Mouse (Mus musculus) gastrocnemius, adult 2 months (tissue): ENCODE measurements around the gene Smc2. TPM values are rescaled to one million over a fixed set of nuclear protein-coding genes. Genes with fewer than 3 reads are reported as not detected.
"Not testable (repeated sequence)": the region's sequence is repeated elsewhere in the genome, so short reads cannot be mapped to it uniquely, and the experiment has no call there.

Experiments
- DNase-seq: peaks from one replicate; pipeline ENCODE4 v3.0.0; 2022
- H3K27ac ChIP-seq: fragments of 200-600 bp; 2 replicates; pipeline ENCODE4 v1.8.1; 2022; ENCODE audit warnings: mild to moderate bottlenecking
- H3K4me3 ChIP-seq: fragments of 200-600 bp; 2 replicates; pipeline ENCODE4 v1.8.1; 2022; ENCODE audit warnings: mild to moderate bottlenecking, moderate library complexity
- CTCF ChIP-seq: fragments of 200-600 bp; IDR thresholded peaks from 2 replicates; pipeline ENCODE4 v1.8.1; 2022; ENCODE audit warnings: antibody characterized with exemption, mild to moderate bottlenecking, moderate library complexity
- intact Hi-C: fragments of 180-260 bp; cut with DNase I; formaldehyde crosslinking; loops from one replicate; pipeline ENCODE4 v1.15.1; 2025
- long read RNA-seq, 2 experiments: library from polyadenylated mRNA; stranded (forward); transcript quantifications; one replicate each; pipeline ENCODE4 v2.0.0; 2021
- total RNA-seq, 2 experiments: library from RNA; stranded (reverse); gene quantifications; 2 replicates each; pipeline ENCODE4 v1.2.3; 2021

Gene Smc2
- 1 to 10 TPM in 1 of 2 experiments, under 1 TPM in 1; 0.56 to 1.9 TPM for total RNA-seq
- long read RNA-seq, experiment 1 = 0 reads
- long read RNA-seq, experiment 2 = 0 reads

- intact Hi-C loops = no loop called here
- peak within 1 kb of the TSS; percentile 91 for H3K27ac ChIP-seq
- TF ChIP-seq CTCF = 0 out of 2 replicates have a peak, but pooled peaks have one; percentile 0
Measured at GRCm38 (mm10) chr4:52438886-52439664, at the start of gene Smc2. Smc2 (plus strand) TSS chr4:52439243.

GRCm38 (mm10) chr4:52411587-52411986 is 27.5 kb upstream of the Smc2 start:
- intact Hi-C loops = no loop called here
- H3K27ac ChIP-seq = no peak overlapping the region
- TF ChIP-seq CTCF = no peak
- no peak overlapping the region for H3K4me3 ChIP-seq
- no peak for DNase-seq

More at GRCm38 (mm10) chr4:52438886-52439664, at the start of gene Smc2:
- DNase-seq = peak; percentile 97
- H3K4me3 ChIP-seq = peak within 1 kb of the TSS; percentile 77

DNA sequence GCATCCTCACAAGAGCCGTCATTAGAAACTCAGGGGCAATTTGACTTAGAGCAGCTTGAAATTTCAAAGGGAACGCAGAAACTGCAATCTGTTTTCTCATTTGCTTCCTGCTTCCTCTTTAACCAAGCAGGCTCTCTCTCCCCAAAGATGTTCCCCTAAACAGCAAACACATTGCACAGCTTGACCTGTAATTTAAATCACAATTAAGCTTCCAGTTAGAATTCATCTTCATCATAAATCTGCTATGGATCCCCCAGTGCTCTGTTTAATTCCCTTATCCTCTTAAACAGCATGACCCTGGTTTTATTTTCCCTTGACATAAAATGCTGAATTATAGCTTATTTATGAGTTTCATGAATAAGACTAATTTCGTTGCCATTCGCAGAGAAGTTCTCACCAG is 15.4 kb upstream of the Smc2 start:
- no peak for TF ChIP-seq CTCF
- DNase-seq = no peak
- H3K27ac ChIP-seq = no peak overlapping the region
- H3K4me3 ChIP-seq = no peak overlapping the region
- intact Hi-C loops = no loop called here

- no peak for TF ChIP-seq CTCF
- DNase-seq = no peak
- Histone ChIP-seq H3K4me3 (no peak overlapping the region), H3K27ac (no peak overlapping the region)
- intact Hi-C loops = no loop called here
Measured at GRCm38 (mm10) chr4:52429310-52430198, 9.5 kb upstream of the Smc2 start.

GRCm38 (mm10) chr4:52435551-52435950 is 3.5 kb upstream of the Smc2 start:
- H3K4me3 ChIP-seq, DNase-seq, intact Hi-C loops, H3K27ac ChIP-seq: not testable (repeated sequence)

GRCm38 (mm10) chr4:52438371-52438885 is 615 bp upstream of the Smc2 start:
- 0 out of 2 replicates have a peak, but pooled peaks have one; percentile 1 for TF ChIP-seq CTCF

GRCm38 (mm10) chr4:52459726-52460125 is 20.7 kb downstream of the Smc2 start:
- peak; percentile 32; the same call in 1 of the 2 replicates for TF ChIP-seq CTCF
- H3K27ac ChIP-seq = no peak overlapping the region
- H3K4me3 ChIP-seq = no peak overlapping the region
- DNase-seq = no peak
- intact Hi-C loops = no loop called here

More at GRCm38 (mm10) chr4:52438371-52438885, 615 bp upstream of the Smc2 start:
- DNase-seq = no peak
- intact Hi-C loops = no loop called here
- Histone ChIP-seq H3K27ac (peak overlapping the region; percentile 91), H3K4me3 (peak overlapping the region; percentile 77)

DNA sequence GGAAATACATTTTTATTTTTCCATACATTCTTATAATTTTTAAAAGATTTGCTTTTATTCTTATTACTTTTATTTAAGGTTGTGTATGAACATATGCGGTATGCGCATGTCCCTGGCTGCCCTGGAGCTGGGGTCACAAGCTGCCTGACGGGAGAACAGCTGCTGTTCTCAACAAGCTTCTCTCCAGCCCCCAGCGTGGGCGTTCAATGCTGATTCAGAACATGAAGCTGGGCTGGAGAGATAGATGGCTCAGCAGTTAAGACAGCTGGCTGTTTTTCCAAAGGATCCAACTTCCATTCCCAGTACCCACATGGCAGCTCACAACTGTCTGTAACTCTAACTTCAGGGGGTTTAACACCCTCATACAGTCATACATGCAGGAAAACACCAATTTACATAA is 22.3 kb downstream of the Smc2 start:
- Histone ChIP-seq H3K4me3 (no peak overlapping the region), H3K27ac (no peak overlapping the region)
- intact Hi-C loops = no loop called here
- no peak for DNase-seq
- TF ChIP-seq CTCF = no peak

DNA sequence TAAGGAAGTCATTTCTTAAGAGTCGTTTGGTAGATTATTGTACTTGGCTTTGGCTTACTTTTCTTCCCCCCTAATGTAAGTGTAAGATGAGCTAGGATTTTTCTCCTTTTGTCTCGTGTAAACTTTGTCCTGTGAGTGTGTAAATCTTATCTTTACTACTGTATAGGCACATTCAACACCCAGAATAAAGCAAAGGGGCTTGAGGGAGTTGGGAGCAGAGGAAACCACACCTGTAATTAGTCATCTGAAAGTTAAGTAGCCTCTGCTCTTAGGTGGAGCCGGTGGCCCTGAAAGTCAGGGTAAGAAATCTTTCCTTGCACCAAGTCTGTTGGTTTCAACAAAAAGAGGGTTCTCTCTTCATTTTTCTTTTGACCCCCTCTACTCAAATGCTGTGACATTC is 34.4 kb downstream of the Smc2 start:
- H3K27ac ChIP-seq = no peak overlapping the region
- no peak overlapping the region for H3K4me3 ChIP-seq
- DNase-seq = no peak
- intact Hi-C loops = no loop called here
- TF ChIP-seq CTCF = no peak

DNA sequence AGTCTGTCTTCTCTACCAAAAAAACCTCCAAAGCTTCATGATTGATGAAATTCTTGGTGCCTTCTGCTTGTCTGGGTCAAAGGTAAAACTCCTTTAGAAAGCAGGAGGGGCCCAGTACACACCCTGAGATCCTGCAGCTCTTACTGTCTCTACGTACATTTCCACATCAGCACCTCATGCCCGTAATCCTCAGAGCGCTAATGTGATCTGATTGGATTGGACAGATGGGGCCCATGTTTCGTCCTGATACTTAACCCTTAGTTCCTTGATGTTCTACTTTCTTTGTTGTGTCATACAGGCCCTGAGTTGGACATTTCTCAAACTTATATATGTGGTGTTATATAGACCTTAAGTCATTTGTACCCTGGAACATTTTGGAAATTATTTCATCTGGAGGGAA is 48.4 kb downstream of the Smc2 start:
- DNase-seq = no peak
- TF ChIP-seq CTCF = no peak
- no peak overlapping the region for H3K4me3 ChIP-seq
- H3K27ac ChIP-seq = no peak overlapping the region
- intact Hi-C loops = no loop called here

GRCm38 (mm10) chr4:52497144-52497543 is 58.1 kb downstream of the Smc2 start, which contains the start of gene Vma21-ps:
Vma21-ps (minus strand) TSS chr4:52497244.
- H3K27ac ChIP-seq, intact Hi-C loops, DNase-seq, H3K4me3 ChIP-seq: not testable (repeated sequence)

GRCm38 (mm10) chr4:52517580-52517979 is 78.5 kb downstream of the Smc2 start:
- TF ChIP-seq CTCF = no peak
- H3K4me3 ChIP-seq = no peak overlapping the region
- intact Hi-C loops = no loop called here
- DNase-seq = no peak
- H3K27ac ChIP-seq = no peak overlapping the region

DNA sequence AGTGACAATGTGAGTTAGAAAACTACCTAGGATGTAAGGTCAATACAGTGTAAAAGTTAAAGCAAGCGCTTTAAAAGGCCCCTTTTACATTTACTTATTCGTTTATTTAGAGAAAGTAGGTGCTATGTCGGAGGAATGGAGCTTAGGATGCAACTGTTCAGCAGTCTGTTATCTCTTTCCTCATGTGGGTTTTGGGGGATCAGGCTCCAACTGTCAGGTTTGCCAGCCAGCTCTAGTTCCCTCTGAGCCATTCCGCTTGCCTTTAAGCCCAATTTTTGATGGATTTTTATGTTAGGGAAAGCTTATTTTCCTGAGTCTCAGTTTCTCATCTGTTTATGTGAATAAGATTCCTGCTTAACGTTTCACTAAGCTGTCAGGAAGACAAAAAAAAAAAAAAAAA is 80.3 kb downstream of the Smc2 start:
- Histone ChIP-seq H3K4me3 (no peak overlapping the region), H3K27ac (no peak overlapping the region)
- intact Hi-C loops = no loop called here
- TF ChIP-seq CTCF = no peak
- DNase-seq = no peak
